Comparison of ENCODE assay signal across 1 mouse cellular context in the genomic region with DNA sequence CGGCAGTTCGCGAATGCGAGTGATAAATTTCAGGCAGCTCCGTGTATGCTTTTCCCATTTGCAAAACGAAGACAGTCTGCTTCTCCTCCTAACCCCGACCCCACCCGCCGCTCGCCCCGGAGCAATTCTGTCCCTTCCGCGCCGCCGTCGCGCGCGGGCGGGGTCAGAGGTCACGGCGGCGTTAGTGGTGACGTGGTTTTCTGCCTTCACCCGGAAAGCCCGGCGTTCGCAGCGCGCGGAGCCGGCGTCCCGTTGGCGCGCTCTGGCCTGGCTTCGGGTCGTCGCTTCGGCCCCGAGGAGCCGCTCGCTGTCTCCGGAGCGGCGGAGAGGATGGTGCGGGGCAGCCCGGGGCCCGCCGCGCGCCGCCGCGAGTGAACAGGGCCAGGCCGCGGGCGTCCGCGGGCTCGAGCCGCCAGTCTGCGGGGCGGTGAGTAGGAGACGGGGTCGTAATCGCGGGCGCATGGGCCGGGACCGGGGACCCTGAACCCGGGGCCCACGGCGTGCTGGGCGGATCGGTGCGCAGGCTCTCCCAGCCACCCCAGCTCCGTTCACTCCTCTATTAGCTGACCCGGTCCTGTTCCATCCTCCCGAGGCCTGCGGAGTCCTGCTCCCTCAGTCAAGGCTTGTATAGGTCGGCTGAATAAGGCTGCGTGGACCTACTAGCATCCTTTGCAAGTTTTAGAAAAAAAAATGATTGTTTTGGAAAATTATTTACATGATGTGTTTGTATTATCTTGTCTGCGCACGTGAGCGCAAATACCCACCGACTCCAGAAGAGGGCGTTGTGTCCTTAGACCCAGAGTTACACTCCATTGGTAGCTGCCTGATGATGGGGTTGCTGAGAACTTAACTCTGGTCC.
TF ChIP-seq lines count a peak whose summit lies in the region.

No protein-coding gene starts in this region.

TF ChIP-seq in myocyte, 11 proteins besides CTCF, POLR2A, EP300 and RAD21 (continued from another document):
- TF ChIP-seq MYOD1 (IDR thresholded peaks at IDR 0.05; ENCODE audit: control insufficient read depth in 1 of 3, insufficient read length in 2 of 3, low read depth in 2 of 3) (peak in 1 of 3 experiments; percentile 14), SRF (IDR thresholded peaks at IDR 0.05; ENCODE audit: control insufficient read depth, insufficient read length, low read depth) (no peak), MAX (IDR thresholded peaks at IDR 0.05; ENCODE audit: low read depth) (no peak)
